Mouse (Mus musculus) MN1 (cell line): ENCODE results near the gene Npvf.
A peak's percentile ranks its signal among the peaks of the same experiment; 100 is the strongest.

Experiments
- DNase-seq: peaks from one replicate; pipeline ENCODE4 v3.0.0-alpha.2; 2016; ENCODE audit warnings: low spot score

Npvf gene

GRCm38 (mm10) chr6:50654356-50654755, at the start of gene Npvf:
Npvf (minus strand) TSS chr6:50654439.
- no peak for DNase-seq

GRCm38 (mm10) chr6:50689121-50689815, 35.0 kb upstream of the Npvf start:
- no peak for DNase-seq

- DNase-seq: peak; percentile 29
Observed at GRCm38 (mm10) chr6:50684646-50685415, 30.6 kb upstream of the Npvf start.

- DNase-seq: no peak
Observed at GRCm38 (mm10) chr6:50681491-50681890, 27.3 kb upstream of the Npvf start.

- no peak for DNase-seq
Observed at GRCm38 (mm10) chr6:50680224-50681215, 26.3 kb upstream of the Npvf start.

- no peak for DNase-seq
Observed at GRCm38 (mm10) chr6:50679486-50679828, 25.2 kb upstream of the Npvf start.

- DNase-seq: peak; percentile 52
Observed at GRCm38 (mm10) chr6:50678826-50679485, 24.7 kb upstream of the Npvf start.

- no peak for DNase-seq
Observed at GRCm38 (mm10) chr6:50671191-50671590, 17.0 kb upstream of the Npvf start.

- no peak for DNase-seq
Observed at GRCm38 (mm10) chr6:50666937-50667336, 12.7 kb upstream of the Npvf start.

- DNase-seq: no peak
Observed at GRCm38 (mm10) chr6:50665020-50665419, 10.8 kb upstream of the Npvf start.

GRCm38 (mm10) chr6:50664193-50664592, 10.0 kb upstream of the Npvf start:
- no peak for DNase-seq

- DNase-seq: no peak
Observed at GRCm38 (mm10) chr6:50662925-50663583, 8.8 kb upstream of the Npvf start.

- DNase-seq: no peak
Observed at GRCm38 (mm10) chr6:50661729-50662128, 7.5 kb upstream of the Npvf start.

- no peak for DNase-seq
Observed at GRCm38 (mm10) chr6:50658466-50658865, 4.2 kb upstream of the Npvf start.

- DNase-seq: no peak
Observed at GRCm38 (mm10) chr6:50658018-50658417, 3.8 kb upstream of the Npvf start.

- no peak for DNase-seq
Observed at GRCm38 (mm10) chr6:50656426-50656825, 2.2 kb upstream of the Npvf start.

GRCm38 (mm10) chr6:50655925-50656324, 1.7 kb upstream of the Npvf start:
- DNase-seq: no peak

GRCm38 (mm10) chr6:50647656-50648055, 6.6 kb downstream of the Npvf start:
- no peak for DNase-seq

- DNase-seq: no peak
Observed at GRCm38 (mm10) chr6:50646659-50647058, 7.6 kb downstream of the Npvf start.

- DNase-seq: no peak
Observed at GRCm38 (mm10) chr6:50644701-50645100, 9.5 kb downstream of the Npvf start.

- DNase-seq: no peak
Observed at GRCm38 (mm10) chr6:50641898-50642297, 12.3 kb downstream of the Npvf start.
